Mouse (Mus musculus) gastrocnemius, postnatal 36 days (tissue): Measurements from ENCODE around the gene Hdlbp. TPM values are rescaled to one million over a fixed set of nuclear protein-coding genes. Genes with fewer than 3 reads are reported as not detected.
"Not testable (repeated sequence)": the region's sequence is repeated elsewhere in the genome, so short reads cannot be mapped to it uniquely, and the experiment has no call there.

Experiments
- DNase-seq, 2 experiments: peaks; one replicate each; pipeline ENCODE4 v3.0.0; 2022
- intact Hi-C: fragments of 180-260 bp; cut with DNase I; formaldehyde crosslinking; loops from one replicate; pipeline ENCODE4 v1.15.1; 2025
- long read RNA-seq, 2 experiments: library from polyadenylated mRNA; stranded (forward); transcript quantifications; one replicate each; pipeline ENCODE4 v2.0.0; 2021
- total RNA-seq, 2 experiments: library from RNA; stranded (reverse); gene quantifications; 2 replicates each; pipeline ENCODE4 v1.2.3; 2021

The Hdlbp gene
- 100 to 1,000 TPM; 289 to 302 TPM for total RNA-seq
- long read RNA-seq, experiment 1, full-length matches to known transcripts: 41 of 108 reads
- long read RNA-seq, experiment 1, partial matches to known transcripts: 22 of 108 reads
- long read RNA-seq, experiment 1, other reads (novel, unspliced or antisense): 45 of 108 reads
- long read RNA-seq, experiment 2, full-length matches to known transcripts: 55 of 117 reads
- long read RNA-seq, experiment 2, partial matches to known transcripts: 31 of 117 reads
- long read RNA-seq, experiment 2, other reads (novel, unspliced or antisense): 31 of 117 reads

DNA sequence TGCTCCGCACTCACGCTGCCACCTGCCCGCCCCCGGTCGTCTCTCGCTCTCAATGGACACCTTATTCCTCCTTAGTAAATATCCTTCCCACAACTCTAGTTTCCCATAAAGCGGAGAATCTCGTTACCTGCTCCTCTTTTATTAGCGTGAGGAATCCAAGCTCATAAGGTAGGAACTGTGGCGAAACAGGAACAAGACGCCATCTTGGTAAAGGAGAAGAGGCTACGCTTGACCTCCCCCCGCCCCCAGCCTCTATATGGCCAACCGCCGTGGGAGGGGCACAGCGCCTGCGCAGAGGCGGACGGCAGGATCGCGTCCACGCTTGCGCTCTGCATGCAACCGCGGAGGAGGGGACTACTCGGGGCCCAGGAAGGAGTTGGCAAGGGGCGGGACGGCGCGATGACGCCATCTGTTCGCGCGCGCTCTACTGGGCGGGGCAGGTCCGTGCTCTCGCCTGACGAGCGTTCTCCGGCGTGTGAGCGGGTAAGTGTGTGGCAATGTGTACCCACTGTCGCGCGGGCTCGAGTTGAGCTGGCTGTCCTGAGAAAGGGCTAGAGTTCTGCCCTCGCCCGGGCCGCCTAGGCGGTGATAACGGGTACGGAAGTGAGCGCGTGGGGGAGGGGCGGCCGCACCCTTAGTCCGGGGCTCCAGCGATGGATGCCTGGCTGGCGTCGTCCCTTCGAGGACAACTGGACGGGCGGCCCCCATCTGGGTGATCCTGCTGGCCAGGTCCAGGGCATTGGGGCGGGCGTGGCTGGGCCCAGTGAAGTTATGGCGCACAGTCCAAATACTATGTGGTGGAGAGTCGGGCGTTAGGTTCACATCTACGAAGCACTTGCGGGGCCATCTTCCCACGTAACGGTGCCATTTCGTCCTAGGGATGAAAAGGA is at the start of gene Hdlbp:
Hdlbp (minus strand) TSS at position 230 of the 890 bp plus-strand sequence.
- intact Hi-C loops: loop anchor here (2.0 kb wide), 1 partner anchor 34 kb away; no protein-coding TSS in a partner anchor
- peak; percentile 98 to 99 for DNase-seq

DNA sequence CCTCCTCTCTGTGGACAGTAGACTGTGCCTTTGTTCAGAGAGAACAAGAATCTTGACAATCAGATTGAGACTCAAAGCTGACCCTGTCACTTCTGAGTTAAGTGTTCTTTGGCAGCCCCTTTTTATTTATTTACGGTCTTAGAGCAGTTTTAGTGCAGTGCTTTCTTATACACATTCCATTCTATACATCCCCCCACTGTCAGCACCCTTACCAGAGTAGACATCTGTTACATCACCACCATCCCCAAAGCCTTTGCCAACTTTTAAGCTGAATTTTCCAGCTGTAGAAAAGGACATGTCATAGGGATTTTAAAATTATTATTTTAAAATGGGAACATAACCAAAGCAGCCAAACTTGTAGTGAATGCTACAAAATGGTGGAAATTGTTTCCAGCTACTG is 43.7 kb upstream of the Hdlbp start:
- no peak for DNase-seq
- intact Hi-C loops: no loop called here

DNA sequence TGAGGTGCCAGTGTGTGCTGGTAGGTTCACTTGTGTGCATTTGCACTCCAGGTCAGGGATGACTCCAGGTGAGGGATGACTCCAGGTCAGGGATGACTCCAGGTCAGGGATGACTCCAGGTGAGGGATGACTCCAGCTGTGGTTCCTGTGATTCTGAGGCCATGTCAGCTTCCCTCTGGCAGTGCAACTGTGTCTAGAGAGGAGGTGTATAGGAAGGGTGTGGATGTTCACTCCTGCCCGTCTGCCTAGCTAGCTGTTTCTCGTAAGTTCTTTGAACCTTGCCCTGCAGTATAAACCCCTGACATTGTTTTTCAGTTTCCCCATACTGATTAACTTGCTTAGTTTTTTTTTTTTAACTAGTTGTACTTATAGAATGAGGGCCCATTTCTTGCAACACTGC is 42.9 kb upstream of the Hdlbp start:
- no peak for DNase-seq
- intact Hi-C loops: no loop called here

DNA sequence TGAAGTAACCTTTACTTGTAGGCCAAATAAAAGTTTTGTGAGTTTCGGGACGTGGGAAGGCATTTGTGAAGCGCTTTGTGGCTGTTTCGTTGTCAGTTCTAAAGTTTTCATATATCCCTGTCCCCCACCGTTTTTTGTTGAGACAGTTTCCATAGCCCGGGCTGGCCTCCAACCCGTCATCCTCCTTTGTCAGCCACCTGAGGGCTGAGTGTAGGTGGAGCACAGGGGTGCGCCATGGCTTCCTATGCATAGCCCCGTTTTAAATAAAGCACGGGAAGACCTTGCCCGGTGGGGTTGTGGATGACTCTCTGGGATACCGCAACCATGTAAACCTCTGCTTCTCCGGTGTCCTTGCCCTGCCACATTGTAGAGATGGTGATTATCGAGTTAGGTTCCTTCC is 34.6 kb upstream of the Hdlbp start:
- intact Hi-C loops: loop anchor here (5.0 kb wide), 1 partner anchor 171 kb away; the partner anchor contains the start of genes Pask and Ppp1r7
- no peak for DNase-seq

DNA sequence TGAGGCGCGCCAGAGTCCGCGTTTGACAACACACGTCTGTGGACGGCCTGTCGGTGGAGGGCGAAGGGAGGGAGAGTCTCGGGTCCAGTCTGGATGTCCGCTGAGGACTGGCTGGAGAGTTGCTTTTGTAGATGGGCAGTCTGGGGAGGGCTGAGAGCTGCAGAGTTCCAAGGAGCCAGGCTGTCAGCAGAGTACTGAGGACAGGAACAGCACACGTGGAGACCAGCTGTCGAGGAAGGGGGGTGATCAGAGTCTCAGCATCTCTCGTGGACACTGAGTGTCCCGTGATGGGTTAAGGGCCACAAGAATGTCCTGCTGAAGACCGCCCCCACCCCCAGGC is 33.7 kb upstream of the Hdlbp start:
- DNase-seq: no peak
- intact Hi-C loops: loop anchor here (5.0 kb wide), 1 partner anchor 170 kb away; the partner anchor contains the start of genes Pask and Ppp1r7

DNA sequence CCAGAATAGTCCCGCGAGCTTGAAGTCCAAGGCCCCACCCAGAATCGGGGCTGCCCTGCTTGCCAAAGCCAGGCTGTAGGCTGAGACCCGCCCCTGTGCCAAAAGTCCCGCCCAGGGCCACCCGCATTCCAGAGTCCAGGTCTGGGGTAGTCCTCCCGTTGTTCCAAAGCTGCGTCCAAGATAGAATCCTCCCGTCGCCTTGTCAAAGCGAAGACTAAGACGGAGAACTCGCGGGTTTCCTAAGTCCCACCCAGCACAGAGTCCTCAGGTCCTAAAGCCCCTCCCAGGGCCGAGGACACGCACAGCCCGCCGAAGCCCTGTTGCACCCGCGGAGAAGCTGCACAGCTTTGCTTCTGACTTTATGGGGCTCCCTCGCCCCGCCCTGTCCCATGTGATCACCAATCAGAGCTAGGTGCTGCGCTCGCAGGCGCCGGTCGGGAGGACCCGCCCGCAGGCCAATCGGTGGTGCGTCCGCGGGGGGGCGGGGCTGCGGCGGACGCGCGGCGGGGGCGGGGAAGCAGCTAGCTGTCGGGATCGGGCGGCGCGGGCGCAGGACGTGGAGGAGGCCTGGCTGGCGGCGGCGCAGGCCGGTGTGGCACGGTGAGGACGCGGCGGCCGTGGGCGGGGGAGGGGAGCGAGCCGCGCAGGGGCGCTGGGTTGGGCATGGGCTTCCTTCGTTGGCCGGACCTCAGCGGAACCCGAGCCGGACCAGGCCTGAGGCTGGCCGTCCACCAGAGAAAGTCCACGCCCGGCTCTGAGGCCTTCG is 33.2 kb upstream of the Hdlbp start, which contains the start of gene Farp2:
Farp2 (plus strand) TSS at position 495 of the 766 bp plus-strand sequence.
- DNase-seq: peak; percentile 90 to 94
- intact Hi-C loops: loop anchor here (5.0 kb wide), 1 partner anchor 169 kb away; the partner anchor contains the start of genes Pask and Ppp1r7

DNA sequence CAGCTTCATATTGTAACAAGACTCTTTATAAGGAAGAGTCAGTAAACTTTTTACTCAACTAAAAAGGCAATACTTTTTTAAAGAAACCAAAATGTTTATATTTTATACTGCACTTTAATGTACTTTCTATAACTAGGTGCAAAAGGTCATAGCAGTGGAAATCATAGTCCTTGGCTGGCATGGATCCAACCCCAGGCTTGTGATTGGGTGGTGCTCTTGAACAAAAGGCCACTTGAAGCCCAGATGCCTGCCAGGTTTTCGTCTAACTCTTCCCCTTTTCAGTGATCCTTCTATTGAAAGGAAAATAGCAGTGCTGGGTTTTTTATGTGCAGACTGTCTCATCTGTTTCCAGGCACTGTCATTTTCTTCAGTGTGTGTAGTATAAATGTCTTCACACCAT is 30.0 kb upstream of the Hdlbp start:
- DNase-seq: not testable (repeated sequence)
- intact Hi-C loops: loop anchor here (5.0 to 10.0 kb wide), 2 partner anchors 61 to 334 kb away; no protein-coding TSS in a partner anchor

DNA sequence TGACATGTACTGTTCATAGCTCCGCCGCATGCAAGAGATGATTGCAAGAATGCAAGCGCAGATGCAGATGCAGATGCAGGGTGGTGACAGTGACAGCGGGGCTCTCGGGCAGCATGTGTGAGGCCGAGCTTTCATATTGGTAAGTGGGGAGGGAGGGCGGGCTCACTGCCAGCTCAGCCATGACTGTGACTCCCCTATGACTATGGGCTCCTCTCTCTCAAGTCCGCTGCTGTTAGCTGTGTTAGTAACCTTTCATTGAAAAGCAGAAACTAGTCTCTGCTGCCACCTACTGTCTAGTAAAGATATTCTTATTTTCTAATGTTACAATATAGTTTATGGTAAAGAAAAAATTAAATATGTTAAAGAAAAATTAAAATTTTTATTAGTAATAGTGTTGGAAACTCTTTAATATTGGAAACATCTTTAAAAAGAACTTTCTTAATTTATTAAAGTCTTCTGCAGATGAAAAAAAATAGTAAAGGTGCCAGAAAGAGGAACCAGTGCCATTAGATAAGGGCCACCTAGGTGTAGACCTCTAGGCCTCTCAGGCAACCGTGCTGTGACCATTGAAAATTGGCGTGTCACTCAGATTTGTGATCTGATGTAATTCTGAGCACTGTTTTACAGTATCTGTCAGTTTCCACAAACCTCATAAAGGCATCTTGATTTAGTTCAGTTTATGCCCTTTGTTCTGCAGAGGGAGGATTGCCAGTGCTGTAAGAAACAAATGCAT is 28.5 kb upstream of the Hdlbp start:
- DNase-seq: no peak
- intact Hi-C loops: loop anchor here (5.0 to 10.0 kb wide), 2 partner anchors 60 to 332 kb away; no protein-coding TSS in a partner anchor

DNA sequence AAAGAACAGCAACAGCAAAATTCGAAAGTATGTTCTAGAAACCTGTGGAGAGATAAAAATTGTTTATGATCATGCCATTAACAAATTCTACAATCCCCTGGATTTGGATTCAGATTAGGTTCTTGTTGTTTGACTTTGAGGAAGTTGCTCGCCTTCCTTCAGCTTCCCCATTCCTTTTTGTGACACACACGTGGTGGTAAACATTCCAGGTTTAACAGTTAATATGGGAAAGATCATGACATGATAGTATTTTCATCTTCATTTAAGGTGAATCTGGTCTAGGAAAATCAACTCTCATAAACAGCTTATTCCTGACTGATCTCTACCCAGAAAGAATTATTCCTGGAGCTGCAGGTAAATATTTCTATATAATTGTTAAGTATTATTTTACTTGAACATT is 16.7 kb upstream of the Hdlbp start:
- DNase-seq: no peak
- intact Hi-C loops: no loop called here

DNA sequence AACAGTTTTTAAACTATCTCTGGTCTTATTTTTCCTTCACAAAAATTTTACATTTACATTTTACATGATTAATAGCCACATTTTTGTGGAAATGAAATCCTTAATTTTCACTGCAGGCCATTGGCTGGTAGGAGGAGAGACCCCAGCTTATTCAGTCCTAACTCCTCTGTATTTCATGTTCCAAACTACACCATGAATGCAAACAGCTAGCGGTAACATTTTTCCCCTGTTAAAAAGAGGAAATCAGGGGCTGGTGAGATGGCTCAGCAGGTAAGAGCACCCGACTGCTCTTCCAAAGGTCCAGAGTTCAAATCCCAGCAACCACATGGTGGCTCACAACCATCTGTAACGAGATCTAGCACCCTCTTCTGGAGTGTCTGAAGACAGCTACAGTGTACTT is 7.7 kb upstream of the Hdlbp start:
- intact Hi-C loops, DNase-seq: not testable (repeated sequence)

DNA sequence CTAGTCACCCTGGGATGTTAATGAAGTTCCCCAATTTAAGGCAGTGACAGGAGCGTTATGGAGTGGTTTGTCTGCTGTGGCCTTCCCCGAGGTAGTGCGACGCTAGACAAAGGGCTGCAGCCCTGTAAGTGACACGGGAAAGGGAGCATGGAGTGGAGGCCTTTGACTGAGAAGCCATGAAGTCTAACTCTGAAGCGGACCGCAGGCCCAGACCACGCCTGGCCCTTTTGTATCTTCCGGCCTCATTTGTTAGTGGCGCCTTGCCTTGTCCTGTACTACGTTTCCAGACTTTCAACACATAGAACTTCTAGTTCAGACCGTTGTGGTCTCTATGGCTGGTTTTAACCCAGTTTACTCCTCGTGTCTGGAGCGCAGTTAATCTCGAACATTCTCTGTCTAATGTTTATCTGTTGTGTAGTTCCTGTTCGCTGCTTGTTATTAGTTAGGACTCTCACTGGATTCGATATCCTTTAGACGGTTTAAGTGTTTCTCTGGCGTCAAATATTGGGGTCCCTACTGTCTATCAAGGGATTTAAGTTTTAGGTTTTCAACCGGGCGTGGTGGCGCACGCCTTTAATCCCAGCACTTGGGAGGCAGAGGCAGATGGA is 965 bp upstream of the Hdlbp start:
- intact Hi-C loops: loop anchor here (2.0 kb wide), 1 partner anchor 35 kb away; no protein-coding TSS in a partner anchor

DNA sequence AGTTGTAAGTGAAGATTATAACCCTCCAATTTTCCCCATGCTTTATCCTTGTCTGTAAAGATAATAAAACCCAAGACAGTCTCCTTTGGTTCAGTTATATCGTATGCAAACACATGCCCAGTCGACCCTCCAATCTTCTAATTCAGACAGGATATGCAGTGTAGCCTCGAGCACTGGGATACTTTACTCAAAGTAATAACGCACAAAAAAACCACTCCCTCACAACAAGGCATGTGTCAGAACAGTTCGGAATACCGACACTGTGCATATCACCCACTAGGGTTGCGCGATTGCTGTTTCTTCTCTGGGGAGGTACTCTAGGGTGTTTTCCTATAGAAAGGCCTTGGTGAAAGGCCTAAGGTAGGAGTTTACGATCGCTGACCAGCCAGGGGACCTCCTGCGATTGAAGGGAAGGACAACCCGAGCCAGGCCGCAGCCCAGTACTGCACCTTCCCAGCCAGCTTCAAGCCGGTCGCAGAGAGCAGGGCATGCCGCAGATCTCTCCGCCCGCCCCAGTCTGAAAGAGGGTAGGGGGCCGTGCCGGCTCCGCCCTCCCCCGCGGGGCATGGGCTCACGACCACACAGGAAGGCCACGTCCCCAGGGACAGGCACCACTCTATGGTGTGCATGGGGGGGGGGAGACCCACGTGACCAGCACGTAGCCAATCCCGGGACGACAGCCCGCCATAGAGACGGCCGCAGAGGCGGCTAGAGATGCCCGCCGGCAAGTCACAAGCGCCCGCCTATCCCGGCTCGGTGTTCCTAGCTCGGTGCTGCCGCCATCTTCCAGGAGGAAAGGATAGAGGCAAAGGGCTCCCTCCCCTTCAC is 643 bp downstream of the Hdlbp start:
- intact Hi-C loops: loop anchor here (2.0 kb wide), 1 partner anchor 33 kb away; no protein-coding TSS in a partner anchor

More for the DNA sequence above, 965 bp upstream of the Hdlbp start:
- no peak for DNase-seq

DNA sequence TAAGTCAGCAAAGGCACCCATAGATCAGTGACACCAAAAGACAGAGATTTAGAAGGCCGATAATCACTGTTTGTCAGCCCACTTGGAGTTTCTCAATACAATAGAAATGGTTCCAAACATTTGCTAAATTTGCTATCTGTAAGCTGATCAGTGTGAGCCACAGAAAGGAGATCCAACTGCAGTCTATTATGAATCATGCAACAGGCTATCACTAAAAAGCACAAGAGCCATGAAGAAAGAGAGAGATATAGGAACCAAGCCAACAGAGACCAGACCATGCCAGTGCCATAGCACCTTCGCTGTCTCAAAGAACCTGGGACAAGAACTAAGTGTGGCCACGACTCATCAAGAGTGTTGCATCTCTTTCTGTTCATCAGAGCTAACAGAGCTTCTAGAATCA is 2.9 kb downstream of the Hdlbp start:
- no peak for DNase-seq
- intact Hi-C loops: no loop called here

More for the DNA sequence above, 643 bp downstream of the Hdlbp start:
- DNase-seq: peak; percentile 97 to 99

DNA sequence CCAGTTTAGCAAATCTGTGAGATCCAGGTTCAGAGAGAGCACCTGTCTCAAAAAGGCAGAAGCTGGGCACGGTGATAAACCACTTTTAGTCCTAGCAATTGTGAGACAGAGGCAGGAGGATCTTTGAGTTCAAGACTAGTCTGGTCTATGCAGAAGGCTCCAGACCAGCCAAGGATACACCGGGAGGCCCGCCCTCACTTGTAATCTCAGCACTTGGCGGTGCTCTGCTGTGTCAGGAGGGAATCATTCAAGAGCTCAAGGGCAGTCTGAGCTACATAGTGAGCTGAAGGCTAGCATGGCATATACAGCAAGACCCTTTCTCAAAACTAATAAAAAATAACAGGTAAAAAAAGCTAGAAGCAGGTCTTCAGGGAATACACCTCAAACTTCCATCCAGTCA is 10.0 kb downstream of the Hdlbp start:
- intact Hi-C loops: no loop called here
- DNase-seq: no peak

DNA sequence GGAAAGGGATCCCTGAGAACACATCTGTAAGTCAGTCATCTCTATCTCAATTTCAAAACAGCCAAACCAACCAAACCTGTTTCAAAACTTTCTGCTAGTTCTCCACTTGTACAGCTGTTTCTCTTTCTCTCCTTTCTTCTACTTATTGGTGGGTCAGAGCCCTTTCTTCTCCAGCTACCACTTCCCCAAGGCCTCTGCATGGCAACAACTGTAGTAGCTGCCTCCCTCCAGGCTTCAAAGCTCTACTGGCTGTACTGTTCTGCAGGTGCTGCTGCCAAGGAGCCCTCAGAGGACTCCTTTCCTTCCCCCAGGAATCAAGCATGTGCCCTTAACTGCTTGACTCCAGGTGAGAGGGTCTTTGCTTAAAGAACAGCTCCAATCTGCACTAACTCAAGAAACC is 12.9 kb downstream of the Hdlbp start:
- intact Hi-C loops: no loop called here
- DNase-seq: no peak

DNA sequence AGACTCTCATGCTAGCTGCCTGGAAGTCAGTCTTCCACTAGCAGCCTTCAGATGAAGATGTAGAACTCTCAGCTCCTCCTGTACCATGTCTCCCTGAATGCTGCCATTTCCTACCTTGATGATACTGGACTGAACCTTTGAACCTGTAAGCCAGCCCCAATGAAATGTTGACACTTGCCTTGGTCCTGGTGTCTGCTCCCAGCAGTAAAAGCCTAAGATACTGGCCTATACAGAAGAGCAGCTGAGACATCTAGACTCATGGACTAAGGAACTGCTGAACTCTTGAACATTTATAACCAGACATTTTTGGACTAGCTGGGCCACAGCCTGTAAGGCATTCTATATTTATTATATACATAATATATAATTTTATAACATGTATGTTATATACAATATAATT is 13.5 kb downstream of the Hdlbp start:
- intact Hi-C loops: no loop called here
- DNase-seq: no peak

DNA sequence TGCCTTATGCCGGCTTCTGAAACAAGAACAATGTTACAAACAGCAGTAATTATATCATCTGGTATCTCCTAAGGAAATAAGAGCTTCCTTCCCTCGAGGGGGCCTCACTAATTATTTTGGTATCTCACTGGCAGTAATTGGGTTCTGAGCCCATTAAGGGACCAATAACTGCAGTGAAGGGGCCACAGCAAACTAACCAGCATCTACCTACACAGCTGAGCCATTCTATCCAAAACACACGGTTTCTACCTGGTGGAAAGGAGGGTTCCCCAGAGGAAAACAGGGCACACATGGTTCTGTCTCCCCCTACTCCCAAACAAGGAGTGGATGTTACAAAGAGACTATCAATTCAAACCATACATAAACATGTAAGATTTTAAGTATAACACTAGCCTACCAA is 19.5 kb downstream of the Hdlbp start:
- intact Hi-C loops: no loop called here
- no peak for DNase-seq

DNA sequence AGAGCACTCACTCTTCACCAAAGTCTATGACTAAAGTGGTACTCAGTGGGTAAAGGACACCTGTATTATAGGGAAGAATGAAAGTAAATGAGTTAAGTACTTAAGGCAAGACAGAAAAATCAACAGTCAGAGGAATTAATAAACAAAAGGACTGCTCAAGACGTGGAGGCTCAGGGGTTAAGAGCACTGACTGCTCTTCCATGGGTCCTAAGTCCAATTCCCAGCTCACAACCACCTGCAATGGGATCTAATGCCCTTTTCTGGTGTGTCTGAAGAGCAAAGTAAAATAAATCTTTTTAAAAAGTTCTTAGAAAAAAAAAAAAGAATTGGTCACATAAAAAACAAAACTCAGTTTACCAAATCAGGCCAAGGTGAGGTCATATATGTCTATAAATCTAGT is 20.3 kb downstream of the Hdlbp start:
- intact Hi-C loops: no loop called here
- DNase-seq: no peak
